Mouse (Mus musculus) E14TG2a.4 (cell line): ENCODE measurements around the gene Zfp865.

Source experiments
- CTCF ChIP-seq: conservative IDR thresholded peaks from 2 replicates; pipeline ENCODE4 v1.5.1; 2014; ENCODE audit warnings: low read length
- POU5F1 ChIP-seq: IDR thresholded peaks from 2 replicates; pipeline ENCODE4 v1.6.1; 2014; ENCODE audit warnings: low read length, borderline replicate concordance

DNA sequence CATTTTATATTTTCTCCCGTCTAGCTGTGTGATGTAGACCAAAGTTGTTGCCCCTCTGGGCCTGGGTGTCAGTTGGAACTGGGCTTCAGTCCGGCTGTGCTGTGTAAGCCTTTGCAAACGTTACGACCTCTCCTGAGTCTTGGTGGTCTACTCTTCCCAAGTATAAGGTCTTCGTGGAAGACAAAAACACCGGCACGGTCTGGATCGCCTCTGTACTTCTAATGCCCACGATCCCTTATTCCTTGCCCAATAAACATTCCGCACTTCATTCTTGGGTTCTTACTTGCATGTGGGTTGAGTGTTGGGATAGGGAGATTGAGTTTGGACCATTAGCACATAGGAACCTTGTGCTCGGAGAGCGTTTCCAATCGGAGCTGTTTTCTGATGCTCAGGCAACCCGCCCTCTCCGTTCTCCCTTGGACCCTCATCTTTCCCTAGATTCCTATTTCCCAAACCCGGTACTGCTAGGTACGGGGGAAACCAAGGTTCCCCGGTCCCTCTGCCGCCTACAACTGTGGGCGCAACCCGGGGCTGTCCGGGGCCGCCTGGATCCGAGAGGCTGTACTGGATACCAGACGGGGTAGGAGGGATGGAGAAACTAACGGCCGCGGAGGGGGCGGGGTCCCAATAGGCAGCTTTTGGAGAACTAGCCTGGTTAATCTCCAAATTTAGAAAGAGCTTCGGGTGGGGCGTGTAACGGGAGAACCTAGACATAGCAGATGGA lies 33.4 kb downstream of the Zfp865 start:
- TF ChIP-seq CTCF: no peak
- no peak for TF ChIP-seq POU5F1
